Mouse (Mus musculus) liver, adult (tissue): Measurements from ENCODE around the gene Ren1.

Experiments used
- GATA4 ChIP-seq: IDR thresholded peaks from 2 replicates; pipeline ENCODE4 v1.6.1; 2014; ENCODE audit warnings: mild to moderate bottlenecking, low read length; ENCODE audit not compliant: insufficient replicate concordance

Gene Ren1

DNA sequence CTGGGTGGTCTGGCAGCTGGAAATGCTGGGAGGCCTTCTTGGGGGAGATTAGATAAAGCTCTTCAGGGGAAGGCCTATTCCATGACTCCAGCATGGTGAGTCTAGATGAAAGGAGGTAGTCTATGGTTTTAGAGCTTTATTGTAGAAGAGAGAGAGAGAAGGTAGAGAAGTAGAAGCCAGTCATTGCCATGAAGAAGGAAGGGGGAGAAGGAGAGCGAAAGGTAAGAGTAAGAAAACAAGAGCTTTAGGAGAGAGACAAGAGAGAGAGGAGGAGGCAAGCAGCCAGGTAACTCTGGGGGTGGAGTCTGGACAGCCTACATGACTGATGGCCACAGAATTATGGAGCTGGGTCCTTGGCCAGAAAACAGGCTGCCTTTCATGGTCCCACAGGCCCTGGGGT, at the start of gene Ren1:
Ren1 (plus strand) TSS at position 301 of the 400 bp plus-strand sequence.
- no peak for TF ChIP-seq GATA4

DNA sequence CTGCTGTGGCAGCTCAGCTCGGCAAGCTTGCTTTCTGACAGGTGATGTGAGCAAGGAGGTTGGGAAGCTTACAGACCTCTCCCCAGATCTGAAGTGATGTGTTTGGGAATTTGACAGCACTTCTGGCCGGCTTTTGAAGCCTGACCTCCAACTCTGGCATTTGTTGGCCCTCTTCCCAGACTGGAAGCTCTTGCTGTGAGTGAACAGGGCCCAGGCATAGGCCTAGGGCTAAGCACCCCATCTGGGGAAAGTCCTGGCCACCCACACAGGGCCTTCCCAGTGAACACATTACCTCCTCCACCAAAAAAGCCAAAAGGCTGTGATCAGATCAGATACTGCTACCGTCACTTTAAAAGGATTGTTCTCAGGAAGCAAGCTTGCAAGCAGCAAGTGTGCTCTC, 47.8 kb upstream of the Ren1 start:
- TF ChIP-seq GATA4, result no peak

DNA sequence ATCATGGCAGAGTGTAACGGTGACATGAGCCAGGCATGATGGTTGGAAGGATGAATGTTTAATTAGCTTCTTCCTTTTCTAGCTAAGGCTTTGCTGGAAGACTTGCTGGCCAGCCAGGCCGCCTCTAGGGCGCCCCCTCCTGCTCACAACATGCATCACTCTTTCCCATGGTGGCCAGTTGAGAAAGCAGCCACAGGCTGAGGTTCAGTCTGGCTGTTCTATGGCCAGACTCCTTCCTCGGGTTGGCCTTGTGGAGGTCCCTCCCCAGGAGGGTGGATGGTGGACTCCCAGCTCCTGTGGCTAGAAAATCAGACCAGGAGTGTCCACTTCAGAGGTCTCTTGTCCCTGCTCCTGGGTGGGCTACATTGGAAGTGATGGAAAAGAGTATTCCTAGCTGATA, 43.5 kb upstream of the Ren1 start:
- no peak for TF ChIP-seq GATA4

DNA sequence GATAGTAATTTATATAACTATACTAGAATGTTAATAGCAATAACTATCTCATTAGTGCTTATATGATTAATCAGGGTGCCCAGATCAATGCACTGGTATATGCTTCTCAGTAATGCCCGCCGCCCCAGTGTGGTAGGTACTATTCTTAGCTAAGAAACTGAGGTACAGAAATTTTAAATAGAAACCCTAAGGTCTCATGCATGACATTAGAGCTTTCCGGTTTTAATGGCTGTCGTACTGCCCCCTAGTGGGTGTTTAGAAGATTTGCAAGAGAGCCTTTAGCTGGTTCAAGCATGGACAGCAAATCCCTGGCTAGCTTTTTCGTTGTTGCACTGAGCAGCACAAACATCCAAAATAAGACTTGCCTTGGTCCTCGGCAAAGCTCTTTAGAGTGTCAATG, 43.0 kb upstream of the Ren1 start:
- TF ChIP-seq GATA4, result no peak

DNA sequence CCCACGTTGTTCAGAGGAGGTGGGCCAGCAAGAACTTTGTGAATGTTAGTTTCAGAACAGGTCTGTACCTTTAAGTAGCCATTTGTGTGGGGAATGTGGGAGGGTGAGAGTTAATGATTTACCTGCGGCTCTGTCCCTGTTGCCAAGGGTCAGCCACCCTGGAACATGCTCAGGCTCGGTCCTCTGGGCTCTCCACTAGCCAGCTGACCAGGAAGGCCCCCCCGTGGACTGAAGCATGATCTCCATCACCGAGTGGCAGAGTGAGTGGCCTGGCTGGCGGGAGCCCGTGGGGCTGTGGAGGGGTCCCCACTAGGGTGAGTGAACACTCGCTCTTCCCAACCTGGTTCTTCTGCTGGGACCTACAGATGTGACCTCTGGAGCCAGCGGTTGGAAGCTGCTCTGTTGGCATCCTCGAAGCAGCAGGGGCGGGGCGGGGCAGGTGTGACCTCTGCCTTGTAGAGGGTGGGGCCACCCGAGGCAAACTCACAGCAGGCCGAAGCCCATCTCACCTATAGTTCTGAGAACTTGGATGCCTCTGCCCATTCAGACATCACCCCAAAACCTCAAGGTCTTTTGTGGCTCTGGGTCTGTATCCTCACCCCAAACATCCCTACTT, 40.5 kb upstream of the Ren1 start, which contains the start of gene Golt1a:
Golt1a (plus strand) TSS at position 149 of the 616 bp plus-strand sequence.
- no peak for TF ChIP-seq GATA4

DNA sequence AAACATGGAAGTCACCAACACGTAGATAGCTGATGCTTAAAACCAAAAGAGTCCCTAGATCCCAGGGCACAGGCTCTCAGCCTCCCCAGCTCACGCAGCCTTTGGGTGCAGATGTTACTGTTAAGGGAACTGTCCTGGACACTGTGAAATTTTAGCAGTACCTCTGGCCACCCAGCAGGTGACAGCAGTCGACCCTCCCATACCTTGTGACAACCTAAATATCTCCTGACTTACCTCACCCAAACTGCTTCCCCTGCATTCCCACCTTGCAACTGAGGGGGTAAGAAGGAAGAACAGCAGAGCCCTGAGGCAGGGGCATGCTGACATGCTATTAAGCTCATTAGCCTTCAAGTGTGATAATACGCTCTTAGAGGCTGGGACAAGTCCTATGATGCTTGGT, 39.1 kb upstream of the Ren1 start:
- TF ChIP-seq GATA4, result no peak

DNA sequence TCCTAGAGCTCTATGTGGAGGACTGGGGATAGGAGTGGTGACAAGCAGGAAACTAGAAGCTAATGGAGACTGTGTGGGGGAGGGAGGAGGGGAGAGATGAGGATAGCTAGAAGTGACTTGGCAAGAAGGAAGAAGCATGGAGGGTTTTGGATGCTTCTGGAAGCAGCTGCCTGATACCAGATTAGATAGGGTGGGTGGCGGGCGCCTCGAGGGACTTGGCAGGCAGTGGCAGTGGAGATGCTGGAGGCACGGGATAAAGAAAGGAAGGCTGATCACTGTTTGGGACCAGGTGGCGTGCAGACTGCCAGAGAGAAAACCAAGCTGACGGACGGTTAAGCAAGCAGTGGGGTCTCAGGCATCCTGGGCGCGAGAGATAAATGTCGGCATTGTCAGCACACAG, 38.4 kb upstream of the Ren1 start:
- TF ChIP-seq GATA4, result no peak

DNA sequence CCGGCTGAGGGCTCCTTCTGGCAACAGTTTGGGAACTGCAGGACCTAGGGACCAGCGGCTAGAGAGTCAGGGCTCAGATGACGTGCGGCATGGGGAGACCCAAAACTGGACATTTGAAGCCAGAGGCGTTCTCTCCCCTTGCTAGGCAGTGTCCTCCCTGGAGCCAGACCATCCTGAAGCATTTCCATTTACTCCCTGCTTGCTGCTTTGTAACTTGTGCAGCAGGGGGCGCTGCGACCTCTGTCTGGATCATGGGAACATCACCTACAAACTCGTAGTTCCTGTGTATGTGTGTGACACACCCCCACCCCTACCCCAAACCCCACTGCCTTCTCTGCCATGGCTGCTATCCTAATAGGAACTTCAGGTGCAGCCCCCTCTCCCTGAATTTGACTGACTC, 35.9 kb upstream of the Ren1 start:
- no peak for TF ChIP-seq GATA4

DNA sequence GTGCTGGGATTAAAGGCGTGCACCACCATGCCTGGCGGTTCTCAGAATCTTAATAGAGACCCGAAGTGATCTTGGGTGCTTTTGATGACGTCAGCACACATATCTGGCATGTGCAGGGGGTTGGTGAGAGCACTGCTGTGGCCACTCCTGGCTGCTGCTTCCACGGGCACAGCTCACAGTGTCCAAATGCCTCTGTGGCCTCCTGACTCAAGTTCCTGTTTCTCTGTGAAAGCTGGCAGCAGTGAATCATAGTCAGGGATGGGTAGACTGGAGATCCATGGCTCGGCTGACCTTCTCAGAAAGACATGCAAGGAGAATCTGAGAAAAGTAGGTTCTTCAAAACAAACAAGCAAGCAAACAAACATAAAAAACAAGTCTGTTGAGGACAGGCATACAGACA, 34.5 kb upstream of the Ren1 start:
- TF ChIP-seq GATA4, result no peak

DNA sequence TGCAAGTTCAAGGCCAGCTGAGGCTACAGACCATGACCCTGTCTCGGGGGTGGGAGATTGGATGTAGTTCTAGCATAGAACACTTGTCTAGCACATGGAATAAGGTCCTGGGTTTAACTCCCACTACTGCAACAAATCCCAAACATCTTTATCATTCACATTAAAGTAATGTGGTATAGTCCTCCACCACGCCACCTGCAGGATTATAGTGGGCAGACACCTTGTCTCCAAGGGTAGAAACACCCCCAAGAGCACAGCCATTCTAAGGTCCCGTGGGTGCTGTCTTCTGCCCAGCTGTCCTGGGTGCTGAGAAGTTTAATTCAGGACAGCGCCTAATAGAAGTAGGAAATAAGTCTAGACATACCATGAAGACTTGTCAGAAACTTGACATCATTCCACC, 33.7 kb upstream of the Ren1 start:
- no peak for TF ChIP-seq GATA4

DNA sequence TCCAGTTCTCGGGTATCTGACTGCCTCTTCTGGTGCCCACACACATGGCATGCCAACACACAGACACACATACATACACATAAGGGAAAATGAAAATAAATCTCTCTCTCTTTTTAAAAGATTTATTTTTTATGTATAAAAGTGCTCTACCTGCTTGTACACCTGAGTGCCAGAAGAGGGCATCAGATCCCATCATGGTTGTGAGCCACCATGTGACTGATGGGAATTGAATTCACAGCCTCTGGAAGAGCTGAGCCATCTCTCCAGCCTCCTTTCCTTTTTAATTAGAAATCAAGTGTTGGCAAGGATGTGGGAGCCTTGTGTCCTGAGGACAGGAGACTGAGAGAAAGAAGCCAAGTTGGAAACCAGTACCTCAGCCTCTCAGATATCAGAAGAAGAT, 33.2 kb upstream of the Ren1 start:
- TF ChIP-seq GATA4, result no peak

DNA sequence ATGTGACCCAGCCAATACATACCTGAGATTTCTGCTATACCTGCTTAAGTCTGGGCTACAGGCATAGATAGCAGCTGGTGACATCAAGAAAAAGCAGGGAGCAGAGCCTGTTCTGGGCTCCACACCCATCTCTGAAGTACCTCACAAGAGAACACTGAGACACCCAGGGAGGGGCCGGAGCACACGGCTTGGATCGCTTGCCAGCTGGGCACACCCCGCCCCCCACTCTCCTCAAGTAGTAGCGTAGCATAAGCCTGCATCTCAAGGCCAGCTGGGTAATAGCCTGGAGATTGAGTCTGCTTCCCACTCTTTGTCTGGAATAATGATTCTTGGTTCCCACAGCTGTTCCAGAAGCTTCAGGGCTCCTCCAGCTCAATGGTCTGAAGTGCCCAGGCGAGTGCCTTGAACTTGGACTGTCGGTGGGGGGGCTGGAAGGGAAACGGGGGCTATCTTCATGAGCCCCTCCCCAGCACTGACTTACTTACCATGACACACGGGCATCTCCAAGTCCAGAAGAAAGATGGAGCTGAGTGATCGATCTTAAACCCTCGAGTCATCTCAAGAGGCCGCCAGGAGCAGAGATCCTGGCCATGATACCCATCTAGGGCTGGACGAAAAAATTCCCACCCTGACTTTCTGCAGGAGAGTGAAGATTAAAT, 28.9 kb upstream of the Ren1 start, which contains the start of gene Kiss1:
Kiss1 (plus strand) TSS at position 609 of the 659 bp plus-strand sequence.
- TF ChIP-seq GATA4, result no peak

DNA sequence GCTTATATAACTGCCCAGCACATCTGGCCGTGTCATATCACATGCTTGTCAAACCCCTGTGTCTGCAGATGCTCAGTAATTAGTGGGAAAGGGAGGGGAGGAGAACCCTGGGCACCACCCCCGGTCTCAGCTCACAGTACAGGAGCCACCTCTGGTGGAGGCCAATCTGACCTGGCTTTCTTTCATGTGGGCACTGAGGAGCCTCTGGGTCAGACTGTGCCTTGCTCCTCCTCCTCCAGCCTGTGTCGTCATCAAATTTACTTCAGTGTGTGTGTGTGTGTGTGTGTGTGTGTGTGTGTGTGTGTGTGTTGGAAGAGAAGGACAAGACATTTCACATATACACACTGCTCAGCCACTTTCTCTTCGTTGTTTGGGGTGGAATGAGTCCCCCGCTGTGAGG, 27.0 kb upstream of the Ren1 start:
- no peak for TF ChIP-seq GATA4

DNA sequence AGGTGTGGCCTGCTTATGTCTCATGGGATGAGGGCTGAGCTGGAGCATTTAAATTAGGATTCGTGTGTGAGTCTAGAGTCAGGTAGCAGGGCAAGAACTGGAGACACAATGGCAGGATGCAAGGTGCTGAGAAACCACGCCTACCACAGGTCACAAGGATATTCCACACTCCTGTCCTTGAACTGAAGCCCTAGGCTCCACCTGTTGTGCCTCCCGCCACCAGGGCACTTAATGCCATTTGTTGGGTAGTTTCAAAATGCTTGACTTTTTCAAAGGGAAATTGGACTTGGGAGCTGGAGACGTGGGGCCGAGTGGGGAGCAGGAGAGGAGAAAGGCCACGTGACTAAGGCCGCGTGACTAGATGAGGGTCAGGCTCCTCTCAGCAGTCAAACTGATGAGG, 24.4 kb upstream of the Ren1 start:
- no peak for TF ChIP-seq GATA4

DNA sequence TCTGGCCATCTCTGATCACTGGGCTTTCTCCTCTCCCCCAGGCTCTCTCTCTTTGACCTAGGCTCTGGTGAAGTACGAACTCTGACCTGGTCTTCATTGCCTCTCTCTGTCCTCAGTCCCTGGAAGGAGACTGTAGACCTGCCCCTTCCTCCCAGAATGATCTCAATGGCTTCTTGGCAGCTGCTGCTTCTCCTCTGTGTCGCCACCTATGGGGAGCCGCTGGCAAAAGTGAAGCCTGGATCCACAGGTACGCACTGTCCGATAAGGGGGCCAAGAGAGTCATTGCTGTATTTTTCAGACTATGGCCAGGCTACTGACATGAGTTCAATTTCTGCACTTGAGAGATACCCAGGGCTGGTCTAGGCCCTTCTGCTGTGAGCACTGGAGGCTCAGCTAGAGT, 23.2 kb upstream of the Ren1 start:
- no peak for TF ChIP-seq GATA4

DNA sequence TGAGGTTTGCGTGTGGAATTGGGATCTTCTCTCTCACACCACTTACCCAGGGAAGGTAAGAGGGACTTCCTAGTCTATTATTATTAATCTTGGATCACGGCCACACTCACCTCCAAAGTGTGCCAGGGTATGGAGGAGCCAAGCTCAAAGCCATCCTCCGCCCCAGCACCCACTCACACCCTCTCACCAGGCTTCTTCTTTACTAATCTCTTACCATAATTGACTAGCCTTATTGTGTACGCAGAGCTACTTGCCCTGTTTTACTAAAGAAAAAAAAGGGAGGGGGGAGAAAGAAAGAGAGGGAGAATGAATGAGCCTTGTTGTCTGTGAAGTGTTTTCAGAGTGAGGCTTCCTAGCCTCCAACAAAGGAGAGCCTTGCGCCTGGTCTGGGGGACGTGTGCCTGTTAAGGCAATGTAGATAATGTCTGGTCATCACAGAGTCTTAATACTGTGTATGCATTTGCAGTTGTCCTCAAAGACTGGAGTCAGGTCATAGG, 22.0 kb upstream of the Ren1 start:
- TF ChIP-seq GATA4, result no peak

DNA sequence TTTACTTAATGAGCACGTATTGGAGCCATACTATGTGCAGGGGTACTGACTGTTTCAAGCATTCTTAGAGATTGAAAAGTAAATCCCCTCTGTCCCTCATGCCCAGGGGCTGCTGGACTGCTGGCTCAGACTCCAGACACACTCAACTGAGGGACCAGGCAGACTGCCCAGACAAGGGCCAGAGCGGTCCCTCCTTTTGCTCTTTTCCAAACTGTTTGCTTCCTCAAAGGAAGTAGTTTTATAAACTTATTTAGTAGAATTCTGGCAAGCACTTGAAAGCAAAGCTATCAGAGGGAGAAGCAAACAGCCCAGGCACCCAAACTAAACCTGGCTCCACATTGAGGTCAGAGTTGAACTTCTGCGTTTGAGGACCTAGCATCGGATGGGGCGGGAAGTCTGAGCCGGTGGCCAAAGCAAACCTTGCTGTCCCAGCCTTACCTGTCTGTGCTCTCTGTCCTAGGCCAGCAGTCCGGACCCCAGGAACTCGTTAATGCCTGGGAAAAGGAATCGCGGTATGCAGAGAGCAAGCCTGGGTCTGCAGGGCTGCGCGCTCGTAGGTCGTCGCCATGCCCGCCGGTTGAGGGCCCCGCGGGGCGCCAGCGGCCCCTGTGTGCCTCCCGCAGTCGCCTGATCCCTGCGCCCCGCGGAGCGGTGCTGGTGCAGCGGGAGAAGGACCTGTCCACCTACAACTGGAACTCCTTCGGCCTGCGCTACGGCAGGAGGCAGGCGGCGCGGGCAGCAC, 21.2 kb upstream of the Ren1 start:
- no peak for TF ChIP-seq GATA4

DNA sequence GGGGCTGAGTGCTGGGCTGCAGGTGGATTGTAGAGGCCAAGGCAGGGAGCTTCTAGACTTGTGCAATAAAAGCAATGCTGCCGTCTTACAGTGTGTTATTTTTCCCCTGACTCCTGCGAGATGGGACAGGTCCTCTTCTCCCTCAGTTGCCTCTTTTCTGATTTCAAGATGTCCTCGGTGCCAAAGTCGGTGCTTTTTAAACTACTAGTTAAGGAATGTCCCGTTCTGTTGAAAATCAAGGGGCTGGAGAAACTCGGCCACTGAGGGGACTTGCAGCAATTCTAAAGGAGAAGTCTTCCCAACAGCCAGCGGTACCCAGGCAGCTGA, 20.7 kb upstream of the Ren1 start:
- no peak for TF ChIP-seq GATA4
